Mouse (Mus musculus): ENCODE data around the gene Tlk2. TPM values are rescaled to one million over a fixed set of nuclear protein-coding genes. Genes with fewer than 3 reads are reported as not detected.

The Tlk2 gene
- total RNA-seq, 2 experiments from 2014 or later = 45.8 to 46.2 TPM

DNA sequence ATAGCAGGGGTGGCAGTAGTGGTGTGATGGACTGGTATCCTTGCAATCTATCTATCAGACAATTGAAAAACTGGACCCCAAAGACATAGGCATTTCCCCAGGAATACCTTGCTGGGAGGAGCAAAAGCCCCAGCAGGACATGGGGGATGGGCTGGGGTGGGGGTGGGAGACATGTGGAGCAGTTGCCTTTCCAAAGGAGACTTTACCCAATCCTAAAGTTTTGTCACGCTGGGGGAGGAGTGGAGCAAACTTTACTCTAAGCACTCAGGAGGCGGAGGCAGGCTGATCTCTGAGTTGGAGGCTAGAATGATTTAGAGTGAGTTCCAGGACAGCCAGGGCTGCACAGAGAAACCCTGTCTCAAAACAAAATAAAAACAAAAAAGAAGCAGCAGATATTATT lies 17.2 kb upstream of the Tlk2 start:
- no peak for DNase-seq (ENCODE audit: low spot score in 2 of 2)

DNA sequence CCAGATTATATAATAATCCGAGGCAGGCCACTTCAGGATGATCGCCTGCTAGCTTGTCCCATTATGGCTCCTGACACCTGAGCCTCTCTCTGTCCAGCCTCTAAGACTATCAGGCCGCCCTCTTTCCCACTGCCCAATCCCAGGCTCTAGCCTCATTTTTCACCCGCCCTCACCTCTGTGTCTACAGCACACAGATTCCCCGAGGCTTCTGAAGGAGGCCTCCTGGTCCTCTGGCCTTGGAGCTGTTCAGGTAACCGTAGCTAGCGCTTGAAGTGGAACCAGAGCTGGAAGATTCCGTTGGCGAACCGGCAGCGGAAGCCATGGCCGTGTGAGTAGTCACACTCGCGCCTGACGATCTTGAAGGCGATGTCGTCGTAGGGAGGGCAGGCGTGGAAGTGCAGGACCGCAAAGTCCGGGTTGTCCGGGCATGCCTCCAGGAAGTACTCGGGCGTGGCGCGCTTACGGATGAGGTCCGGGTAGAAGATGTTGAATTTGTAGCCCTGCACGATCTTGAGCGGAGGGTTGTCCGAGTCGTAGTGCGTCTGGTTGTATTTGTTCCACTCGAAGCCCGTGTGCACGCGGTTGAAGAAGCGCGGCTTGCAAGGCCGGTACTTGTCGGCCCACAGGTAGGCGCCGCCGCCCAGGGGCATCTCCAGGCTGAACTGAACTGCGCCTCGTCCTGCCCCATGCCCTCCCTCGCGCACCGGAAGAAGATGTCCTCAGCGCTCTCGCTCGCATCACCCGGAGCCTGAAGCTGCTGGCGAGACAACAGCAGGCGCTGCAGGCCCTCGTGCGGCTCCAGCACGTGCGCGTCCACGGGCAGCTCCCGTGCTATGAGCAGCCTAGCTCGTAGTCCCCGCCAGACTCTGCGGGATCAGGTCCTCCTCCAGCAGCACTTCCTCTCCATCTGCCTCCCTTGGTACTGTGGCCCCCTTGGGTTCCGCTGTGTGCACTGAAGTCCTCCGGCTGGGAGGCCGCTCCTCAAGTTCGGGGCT lies 13.8 kb upstream of the Tlk2 start:
- no peak for DNase-seq (ENCODE audit: low spot score in 2 of 2)

- no peak for DNase-seq (ENCODE audit: low spot score in 2 of 2)
Observed at GRCm38 (mm10) chr11:105166780-105167179, 11.8 kb upstream of the Tlk2 start.

DNA sequence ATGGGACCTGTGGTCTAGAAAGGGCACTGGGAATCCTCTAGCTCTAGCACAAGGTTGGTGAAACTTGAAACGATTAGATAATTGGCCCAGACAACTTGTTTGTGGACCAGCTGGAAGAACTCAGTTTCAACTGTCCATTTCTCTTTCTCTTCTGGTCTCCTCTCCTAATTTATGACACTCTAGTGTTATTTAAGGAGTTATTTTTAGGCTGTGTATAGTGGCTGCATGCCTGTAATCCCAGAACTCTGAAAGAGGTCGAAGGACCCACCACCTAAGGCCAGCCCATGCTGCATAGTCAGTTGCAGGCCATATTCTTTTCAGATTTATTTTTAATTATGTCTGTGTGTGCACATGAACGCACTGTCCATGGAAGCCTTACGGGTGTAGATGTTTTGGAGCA lies 916 bp downstream of the Tlk2 start:
- no peak for DNase-seq (ENCODE audit: low spot score in 2 of 2)

GRCm38 (mm10) chr11:105180471-105181091 lies 2.0 kb downstream of the Tlk2 start:
- DNase-seq (ENCODE audit: low spot score in 2 of 2) = no peak

DNA sequence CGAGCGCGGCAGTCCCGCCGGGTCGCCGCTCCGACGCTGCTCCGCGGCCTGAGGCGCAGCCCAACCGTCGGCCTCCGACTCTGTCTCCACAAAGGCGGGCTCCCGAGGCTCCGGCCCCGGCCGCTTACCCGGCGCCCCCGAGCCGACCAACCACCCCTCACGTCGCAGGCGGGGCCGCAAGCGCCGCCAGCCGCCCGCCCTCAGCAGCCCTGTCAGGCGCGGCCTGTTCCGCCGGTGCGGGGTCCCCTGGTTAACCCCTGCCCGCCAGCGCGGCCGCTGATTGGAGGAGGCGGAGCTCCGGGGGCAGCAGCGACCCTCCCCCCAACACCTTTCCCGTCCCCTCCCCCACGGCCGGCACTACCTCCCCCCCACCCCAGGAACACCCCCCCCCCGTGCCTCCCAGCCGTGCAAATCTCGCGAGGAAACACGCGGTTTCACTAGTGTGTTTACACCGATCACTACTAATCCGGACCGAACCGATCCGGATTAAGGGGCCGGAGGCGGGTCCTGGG lies 2.6 kb downstream of the Tlk2 start:
- peak; percentile 84 to 87 for DNase-seq (ENCODE audit: low spot score in 2 of 2)

GRCm38 (mm10) chr11:105181689-105182460 lies 3.3 kb downstream of the Tlk2 start:
- peak; percentile 28 to 33 for DNase-seq (ENCODE audit: low spot score in 2 of 2)

DNA sequence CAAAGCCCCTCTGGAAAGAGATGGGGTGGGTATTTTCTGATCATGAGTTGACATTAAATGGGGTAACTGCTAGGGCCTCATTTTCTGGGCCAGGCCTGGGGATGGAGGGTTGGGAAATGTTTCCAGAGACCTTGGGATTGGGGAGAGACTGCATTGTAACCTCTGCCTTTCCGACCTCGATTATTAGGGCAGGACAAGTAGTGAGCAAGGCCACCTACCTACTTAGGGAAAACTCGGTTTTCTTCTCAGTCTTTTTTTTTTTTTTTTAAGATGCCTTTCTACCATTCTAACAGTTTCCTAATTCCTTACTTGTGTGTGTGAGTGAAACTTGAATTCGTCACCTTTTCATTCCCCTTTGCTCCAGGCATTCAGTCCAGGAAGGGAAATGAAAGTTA lies 3.9 kb downstream of the Tlk2 start:
- peak in 1 of 2 experiments; percentile 16 for DNase-seq (ENCODE audit: low spot score in 2 of 2)

- DNase-seq (ENCODE audit: low spot score in 2 of 2) = no peak
Observed at GRCm38 (mm10) chr11:105184678-105185077, 6.1 kb downstream of the Tlk2 start.

- DNase-seq (ENCODE audit: low spot score in 2 of 2) = no peak
Observed at GRCm38 (mm10) chr11:105192186-105192585, 13.6 kb downstream of the Tlk2 start.

DNA sequence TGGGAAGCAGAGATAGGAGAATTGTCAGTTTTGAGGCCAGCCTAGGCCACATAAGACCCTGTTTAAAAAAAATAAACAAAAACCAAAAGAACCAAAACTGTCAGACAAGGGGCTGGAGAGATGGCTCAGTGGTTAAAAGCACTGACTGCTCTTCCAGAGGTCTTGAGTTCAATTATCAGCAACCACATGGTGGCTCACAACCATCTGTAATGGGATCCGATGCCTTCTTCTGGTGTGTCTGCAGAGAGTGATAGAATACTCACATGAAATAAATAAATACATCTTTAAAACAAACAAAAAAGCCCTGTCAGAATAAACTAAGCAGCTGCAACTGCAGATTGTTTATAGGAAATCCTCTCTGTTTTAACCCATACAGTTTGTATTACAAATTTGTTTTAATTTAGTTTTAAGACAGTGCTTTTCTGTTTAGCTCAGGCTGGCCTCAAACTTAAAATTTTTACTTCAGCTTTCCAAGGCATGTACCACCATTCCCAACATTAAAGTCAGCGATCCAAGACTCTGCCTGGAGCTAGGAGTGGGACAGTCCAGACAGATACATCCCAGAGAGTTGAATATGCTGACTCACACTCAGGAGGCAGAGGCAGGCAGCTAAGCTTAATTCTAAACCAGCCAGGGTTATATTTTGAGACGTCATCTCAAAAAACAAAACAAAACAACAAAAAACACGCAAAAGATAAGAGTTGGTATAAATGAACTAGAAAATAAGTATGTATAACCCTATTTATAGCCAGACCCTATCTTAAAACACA lies 18.5 kb downstream of the Tlk2 start:
- no peak for DNase-seq (ENCODE audit: low spot score in 2 of 2)

GRCm38 (mm10) chr11:105202403-105202802 lies 23.8 kb downstream of the Tlk2 start:
- DNase-seq (ENCODE audit: low spot score in 2 of 2) = no peak

GRCm38 (mm10) chr11:105210007-105210406 lies 31.4 kb downstream of the Tlk2 start:
- no peak for DNase-seq (ENCODE audit: low spot score in 2 of 2)

DNA sequence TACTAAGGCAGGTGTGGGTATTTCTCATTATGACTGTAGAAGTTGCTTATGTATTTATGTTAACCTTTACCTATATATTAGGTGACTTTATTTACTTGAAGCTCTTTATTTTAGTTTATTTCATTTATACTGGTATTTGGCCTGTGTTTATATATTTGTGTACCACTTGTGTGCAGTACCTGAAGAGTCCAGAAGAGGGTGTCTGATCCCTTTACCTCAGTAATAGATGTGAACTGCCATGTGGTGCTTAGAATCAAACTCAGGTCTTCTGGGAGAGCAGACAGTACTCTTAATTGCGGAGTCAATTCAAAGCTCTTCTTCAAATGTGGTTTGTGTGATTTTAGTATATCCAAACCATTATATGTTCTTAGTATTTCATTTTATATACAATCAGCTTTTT lies 35.6 kb downstream of the Tlk2 start:
- no peak for DNase-seq (ENCODE audit: low spot score in 2 of 2)

DNA sequence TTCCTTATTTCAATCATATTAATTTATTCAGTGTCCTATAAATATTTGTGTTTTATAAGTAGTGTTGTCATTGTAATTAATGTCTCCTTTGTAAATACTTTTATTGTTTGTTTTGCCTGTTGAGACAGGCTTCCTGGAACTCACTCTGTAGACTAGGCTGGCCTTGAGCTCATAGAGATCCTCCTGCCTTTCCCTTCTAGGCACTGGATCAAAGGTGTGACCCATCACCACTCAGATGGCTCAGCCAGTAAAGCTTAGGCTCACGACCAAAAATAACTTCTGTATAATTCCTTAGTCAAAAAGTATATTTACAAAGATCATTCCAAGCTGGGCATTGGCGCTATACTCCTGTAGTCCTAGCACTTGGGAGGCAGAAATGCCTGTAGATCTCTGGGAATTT lies 39.2 kb downstream of the Tlk2 start:
- no peak for DNase-seq (ENCODE audit: low spot score in 2 of 2)

GRCm38 (mm10) chr11:105234501-105234900 lies 55.9 kb downstream of the Tlk2 start:
- no peak for DNase-seq (ENCODE audit: low spot score in 2 of 2)

DNA sequence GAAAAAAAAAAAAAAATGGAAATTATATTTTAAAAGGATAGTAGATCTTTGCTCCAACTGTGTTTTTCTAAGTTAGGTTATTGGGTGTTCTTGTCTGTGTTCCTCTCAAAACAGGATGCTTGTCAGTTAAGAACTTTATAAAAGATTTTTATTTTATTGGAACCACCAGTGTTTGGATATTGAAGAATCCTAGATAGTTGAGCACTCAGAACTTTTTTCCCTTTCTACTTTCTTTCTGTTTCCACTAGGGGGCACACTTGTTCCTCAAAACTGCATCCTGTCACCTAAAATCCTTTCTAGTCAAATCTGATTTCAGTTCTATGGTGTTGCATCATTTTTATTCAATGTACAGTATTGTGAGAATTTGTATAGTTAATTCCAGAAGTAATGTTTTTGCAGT lies 62.4 kb downstream of the Tlk2 start:
- DNase-seq (ENCODE audit: low spot score in 2 of 2) = no peak

DNA sequence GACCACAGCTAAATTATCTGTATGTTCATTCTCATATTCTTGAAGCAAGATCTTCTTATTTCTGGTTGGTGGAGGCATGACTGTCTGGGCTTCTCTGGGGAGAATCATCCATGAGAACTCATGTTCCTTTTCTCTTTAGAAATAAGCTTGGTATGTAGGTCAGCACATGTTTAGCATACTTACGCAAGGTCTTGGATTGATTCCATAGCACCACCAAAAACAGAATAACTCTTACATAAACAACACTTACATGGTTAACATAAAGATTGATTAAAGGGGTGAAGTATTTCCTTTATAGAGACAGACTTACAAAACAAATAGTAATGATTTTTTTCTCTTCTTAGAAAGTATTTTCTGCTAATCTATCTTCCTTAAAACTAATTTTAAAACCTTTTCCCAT lies 67.8 kb downstream of the Tlk2 start:
- DNase-seq (ENCODE audit: low spot score in 2 of 2) = no peak

DNA sequence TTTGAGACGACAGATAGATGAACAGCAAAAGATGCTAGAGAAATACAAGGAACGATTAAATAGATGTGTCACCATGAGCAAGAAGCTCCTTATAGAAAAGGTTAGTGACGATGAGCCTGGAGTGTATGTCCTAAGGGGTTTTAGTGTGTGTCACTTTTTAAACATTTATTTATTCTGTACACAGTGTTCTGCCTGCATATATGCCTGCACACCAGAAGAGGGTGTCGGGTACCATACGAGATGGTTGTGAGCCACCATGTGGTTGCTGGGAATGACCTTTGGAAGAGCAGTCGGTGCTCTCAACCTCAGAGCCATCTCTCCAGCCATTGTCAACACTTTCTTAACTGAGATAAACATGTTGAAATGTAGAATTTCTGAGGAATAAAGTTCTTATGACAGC lies 68.2 kb downstream of the Tlk2 start:
- DNase-seq (ENCODE audit: low spot score in 2 of 2) = no peak

DNA sequence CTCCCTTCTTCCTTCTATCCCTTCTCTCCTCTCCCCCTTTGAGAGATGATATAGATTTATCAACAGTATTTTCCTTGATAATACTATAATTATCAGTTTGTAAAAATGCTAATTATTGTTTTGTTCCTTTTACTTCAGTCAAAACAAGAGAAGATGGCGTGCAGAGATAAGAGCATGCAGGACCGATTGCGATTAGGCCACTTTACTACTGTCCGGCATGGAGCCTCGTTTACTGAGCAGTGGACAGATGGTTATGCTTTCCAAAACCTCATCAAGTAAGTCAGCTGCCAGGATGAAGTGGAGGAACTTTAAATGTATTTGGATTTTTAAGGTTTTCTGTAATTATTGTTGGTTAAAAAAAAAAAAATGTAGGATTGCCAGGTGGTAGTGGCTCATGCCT lies 68.7 kb downstream of the Tlk2 start:
- no peak for DNase-seq (ENCODE audit: low spot score in 2 of 2)

DNA sequence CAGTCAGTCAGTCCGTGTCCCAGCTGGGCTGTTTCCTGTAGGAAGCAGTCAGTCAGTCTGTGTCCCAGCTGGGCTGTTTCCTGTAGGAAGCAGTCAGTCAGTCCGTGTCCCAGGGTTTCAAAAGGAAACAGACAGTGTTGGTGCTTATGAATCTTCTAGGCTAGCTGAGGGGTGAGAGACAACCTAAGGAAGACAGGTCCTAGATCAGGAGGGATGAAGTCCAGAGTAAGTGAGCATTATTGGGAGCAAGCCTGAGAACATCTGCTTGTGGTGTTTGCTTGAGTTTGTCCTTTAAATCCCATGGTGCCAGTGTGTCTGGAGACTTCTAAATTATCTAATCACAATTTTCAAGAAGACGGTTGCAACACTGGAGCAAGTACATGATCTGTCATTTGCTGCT lies 81.1 kb downstream of the Tlk2 start:
- no peak for DNase-seq (ENCODE audit: low spot score in 2 of 2)

Measured in layer of hippocampus, adult 18-20 months (tissue).